Mouse (Mus musculus): Measurements from ENCODE around the gene P4ha2.

DNA sequence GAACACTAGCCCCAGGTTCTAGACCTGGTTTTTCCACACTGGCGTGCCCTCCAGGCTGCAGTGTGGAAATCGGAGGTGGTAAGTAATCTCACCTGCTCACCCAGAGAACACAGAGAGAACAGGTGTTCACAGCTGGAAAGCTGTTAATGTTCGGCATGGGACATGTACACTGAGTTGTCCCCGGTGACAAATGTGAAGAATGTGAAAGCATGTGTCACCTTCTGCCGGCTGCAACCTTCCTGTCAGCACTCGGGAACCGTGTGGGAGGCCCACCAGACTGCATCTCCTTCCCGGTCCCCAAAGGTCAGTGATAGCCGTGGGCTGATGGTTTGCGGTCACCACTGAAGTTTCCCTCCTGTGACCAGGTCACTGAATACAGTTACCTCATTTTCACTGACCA is 32.4 kb downstream of the P4ha2 start:
- TF ChIP-seq CTCF (IDR thresholded peaks at IDR 0.05; ENCODE audit: low read depth, low read length) (no peak), EP300 (IDR thresholded peaks at IDR 0.05; ENCODE audit: insufficient read depth, low read depth, low read length) (no peak), POLR2A (IDR thresholded peaks at IDR 0.05; ENCODE audit: insufficient read depth, low read length) (no peak)
